Mouse (Mus musculus) right cerebral cortex, postnatal 14 days (tissue): Measurements from ENCODE around the gene 1810010D01Rik.

Experiments
- DNase-seq: peaks from one replicate; pipeline ENCODE4 v3.0.0; 2022

Gene 1810010D01Rik

DNA sequence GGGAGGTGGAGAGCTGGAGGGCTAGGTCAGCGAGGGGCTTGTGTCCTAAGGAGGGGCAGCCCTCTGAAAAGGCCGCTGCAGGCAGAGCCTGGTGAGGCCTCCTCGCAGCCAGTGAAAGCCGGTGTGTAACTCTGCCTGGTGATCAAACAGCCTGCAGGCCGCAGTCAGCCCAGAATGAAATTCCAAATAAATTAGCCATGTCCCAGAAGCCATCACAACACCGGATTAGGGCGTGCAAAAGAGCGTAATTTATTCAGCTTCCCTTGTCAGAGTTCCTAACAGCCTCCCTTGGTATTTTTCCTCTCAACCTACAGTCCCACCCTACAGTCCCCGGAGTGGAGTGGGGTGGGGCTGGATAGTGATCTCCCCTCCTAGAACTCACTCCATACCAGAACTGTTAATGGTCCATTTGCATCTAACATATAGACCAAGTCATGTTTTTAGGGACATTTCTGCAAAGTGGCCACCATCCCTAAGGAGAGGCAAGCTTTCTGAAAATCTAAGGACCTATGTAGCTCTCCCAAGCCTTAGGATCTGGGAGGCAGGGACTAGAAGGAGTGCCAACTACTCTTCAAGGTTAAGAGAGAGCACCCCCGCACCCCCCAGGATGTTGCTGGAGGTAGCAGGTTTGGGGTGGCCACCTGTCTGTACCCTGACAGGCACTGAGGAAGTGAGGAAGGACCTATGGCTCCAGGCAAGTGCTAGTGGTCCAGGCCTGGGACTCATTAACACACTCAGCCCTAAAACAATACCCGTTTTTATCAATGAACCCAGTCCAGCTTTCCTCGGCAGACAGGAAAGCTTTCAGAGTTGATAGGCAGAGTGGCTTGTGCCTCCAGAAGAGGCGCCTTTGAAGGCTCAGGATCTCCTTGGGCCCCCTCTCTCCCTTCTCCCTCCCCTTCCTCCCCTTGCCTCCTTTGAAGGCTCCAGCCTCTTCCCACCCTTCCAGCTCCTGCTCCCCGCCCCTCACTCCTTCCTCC is 4.1 kb upstream of the 1810010D01Rik start:
- no peak for DNase-seq

DNA sequence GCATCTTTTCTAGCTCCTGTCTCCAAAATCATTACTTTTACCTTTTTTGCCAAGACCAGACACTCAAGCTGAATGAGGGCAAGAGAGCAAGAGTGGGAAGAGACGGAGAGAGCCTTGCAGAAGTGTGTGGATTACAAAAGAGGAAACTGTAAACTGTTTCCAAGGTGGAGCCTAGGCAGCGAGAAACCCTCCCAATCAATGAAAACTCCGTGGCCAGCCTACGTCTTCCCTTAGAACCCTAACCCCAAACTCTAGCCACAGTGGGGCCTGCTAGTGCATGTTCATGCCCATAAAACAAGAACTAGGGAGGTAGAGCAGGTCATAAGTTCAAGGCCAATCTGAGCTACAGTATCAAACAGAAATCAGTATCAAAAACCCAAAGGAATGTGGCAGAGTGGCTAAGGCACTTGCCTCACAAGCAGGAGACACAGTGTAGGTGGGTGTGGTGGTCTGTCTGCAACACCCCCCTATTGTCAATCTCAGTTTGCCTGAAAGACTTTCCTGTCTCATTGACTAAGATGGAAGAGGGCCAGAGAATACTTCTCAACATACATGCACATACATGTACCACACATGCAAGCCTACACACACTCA is 2.7 kb upstream of the 1810010D01Rik start:
- DNase-seq, result no peak

- no peak for DNase-seq
Measured at GRCm38 (mm10) chr7:145206801-145207200, 1.1 kb downstream of the 1810010D01Rik start.

GRCm38 (mm10) chr7:145206056-145206610 is 1.8 kb downstream of the 1810010D01Rik start:
- peak; percentile 60 for DNase-seq

- no peak for DNase-seq
Measured at GRCm38 (mm10) chr7:145205363-145205902, 2.5 kb downstream of the 1810010D01Rik start.

GRCm38 (mm10) chr7:145199711-145200110 is 8.2 kb downstream of the 1810010D01Rik start:
- no peak for DNase-seq

DNA sequence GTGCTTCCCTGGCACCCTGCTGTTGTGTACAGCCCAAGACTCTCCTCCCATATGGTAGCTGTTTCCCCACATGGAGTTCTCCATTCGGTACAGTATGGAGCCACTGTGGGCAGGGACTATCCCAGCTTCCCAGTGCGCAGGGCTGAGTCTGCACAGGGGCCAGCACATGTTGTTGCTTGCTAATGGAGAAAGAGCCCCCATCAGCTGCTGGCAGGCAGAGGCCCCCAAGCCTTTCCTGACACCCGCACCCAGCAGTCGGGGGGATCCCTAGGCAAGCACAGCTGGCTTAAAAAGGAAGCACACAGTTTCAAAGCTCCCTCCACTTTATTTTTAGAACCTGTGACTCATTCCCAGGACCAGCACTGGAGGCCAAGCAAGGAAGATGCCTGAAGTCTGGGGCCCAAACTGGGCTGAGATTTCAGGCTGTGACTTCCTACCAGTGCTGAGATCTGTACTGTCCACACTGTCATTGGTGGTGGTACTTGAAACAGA is 9.7 kb downstream of the 1810010D01Rik start:
- DNase-seq, result no peak

DNA sequence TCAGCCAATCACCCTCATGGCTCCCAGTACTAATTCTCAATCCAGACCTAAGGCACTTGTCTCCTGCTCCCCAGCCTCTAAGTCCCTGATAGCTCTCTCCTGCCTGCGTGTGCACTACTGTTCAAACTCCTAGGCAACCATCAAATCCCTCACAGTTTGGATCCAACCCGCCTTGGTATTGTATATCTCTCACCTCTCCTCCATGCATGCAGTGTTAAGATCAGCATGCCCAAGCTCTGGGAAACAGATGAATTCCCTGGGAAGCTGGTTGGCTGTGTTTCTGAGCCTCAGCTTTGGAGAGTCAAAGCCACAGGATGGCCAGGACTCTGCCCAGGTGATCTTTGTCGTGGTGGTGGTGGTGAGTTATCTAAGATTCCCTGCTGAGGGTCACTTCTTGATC is 10.2 kb downstream of the 1810010D01Rik start:
- DNase-seq, result no peak

DNA sequence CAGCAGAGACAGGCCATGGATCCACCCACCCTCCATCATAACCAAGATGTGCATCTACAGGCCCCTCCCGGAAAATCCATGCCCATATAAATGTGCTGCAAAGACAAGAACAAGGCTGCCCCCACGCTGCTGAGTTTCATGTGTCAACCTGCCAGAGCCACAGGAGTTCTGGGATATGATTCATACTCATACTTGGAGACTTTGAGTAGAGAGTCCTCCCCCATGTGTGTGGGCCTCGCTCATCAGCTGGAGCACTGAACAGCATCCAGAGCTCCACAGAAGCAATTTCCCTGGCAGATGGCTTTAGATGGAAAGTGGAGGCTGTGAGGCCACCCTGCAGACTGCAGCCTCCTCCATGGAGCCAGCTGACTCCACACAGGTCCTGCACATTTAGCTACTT is 10.9 kb downstream of the 1810010D01Rik start:
- peak; percentile 56 for DNase-seq

DNA sequence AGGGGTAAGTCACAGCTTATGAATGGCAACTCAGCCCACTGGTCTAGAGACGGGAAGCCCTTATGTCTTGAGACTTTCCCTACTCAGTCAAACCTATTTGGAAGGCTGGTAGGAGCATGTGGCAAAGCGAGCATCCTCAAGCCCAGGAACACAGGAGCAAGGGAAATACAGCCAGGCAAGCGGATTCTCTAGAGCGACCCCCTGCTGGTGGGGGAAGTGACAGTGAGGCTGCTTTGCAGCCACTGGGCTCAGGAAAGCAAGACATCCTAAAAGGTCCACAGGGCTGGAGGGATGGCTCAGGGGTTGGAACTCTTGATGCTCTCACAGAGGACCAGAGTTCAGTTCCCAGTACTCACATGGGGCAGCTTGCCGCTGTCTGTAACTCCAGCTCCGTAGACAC is 11.6 kb downstream of the 1810010D01Rik start:
- DNase-seq, result no peak

- no peak for DNase-seq
Measured at GRCm38 (mm10) chr7:145195186-145195927, 12.6 kb downstream of the 1810010D01Rik start.

DNA sequence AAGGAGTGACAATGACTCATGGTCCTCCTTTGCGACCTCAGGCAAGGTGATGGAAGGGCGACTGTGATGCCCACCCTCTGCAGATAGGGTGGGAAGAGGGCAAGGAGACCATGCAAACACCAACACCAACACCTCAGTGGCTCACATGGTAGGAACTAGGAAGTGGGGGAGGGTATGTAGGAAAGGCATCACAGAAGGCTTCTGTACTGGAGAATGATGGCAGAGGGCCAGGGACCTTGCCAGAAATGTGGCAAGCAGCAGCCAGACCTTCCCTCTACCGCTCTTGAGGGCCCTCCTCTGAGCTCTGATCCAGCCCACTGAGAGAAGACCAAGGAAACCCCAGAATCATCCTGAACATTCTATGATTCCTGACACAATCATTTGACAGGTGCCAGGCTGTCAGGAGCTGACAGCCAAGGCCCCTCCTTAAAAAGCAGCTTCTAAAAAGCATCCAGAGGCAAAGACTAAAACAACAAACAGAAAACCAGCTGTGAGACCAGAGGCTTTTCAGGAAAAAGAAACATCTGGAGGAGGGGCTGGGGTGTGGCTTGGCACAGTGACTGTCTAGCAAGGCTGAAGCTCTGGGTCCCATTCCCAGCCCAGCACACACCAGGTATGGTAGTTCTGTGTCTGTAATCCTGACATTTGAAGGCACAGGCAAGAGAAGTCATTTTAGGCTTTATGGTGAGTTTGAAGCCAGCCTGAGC is 13.3 kb downstream of the 1810010D01Rik start:
- DNase-seq, result peak; percentile 73

- no peak for DNase-seq
Measured at GRCm38 (mm10) chr7:145192836-145193235, 15.1 kb downstream of the 1810010D01Rik start.

- no peak for DNase-seq
Measured at GRCm38 (mm10) chr7:145190520-145190919, 17.4 kb downstream of the 1810010D01Rik start.

DNA sequence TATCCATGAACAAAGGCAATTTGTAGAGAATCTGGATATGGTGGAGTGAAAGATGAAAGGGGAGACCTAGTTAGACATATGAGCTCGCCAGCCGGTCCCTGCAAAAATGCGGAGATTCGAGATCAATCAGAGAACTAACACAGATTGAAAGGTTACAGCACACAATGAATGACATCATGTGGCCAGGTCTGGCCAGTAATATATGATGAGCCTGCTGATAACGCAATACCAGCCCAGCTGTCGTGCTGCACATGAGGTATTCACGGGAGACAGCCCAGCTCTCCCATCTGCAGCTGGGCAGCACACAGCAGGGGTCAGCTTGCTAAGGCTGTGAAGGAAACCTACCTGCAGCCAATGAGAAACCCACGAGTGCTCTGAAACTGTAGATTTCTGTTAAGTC is 18.6 kb downstream of the 1810010D01Rik start:
- no peak for DNase-seq

DNA sequence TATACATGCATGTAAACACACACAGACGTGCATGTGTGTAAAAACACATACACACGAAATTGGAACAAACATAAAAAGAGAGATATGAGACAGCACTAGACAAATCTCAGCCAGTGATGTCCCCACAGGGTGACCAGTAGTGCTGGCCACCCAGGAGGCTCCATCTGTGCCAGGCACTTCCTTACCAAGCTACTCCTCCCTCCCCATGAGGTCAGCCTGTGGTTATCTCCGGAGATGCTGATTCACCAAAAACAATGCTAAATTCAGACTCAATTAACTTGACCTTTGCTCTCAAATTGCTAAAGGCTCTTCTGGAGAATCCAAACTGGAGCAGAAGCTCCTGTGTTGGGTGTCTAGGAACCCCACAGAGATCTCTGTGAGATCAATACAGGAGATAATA is 20.1 kb downstream of the 1810010D01Rik start:
- no peak for DNase-seq

- DNase-seq, result no peak
Measured at GRCm38 (mm10) chr7:145182388-145182787, 25.5 kb downstream of the 1810010D01Rik start.

DNA sequence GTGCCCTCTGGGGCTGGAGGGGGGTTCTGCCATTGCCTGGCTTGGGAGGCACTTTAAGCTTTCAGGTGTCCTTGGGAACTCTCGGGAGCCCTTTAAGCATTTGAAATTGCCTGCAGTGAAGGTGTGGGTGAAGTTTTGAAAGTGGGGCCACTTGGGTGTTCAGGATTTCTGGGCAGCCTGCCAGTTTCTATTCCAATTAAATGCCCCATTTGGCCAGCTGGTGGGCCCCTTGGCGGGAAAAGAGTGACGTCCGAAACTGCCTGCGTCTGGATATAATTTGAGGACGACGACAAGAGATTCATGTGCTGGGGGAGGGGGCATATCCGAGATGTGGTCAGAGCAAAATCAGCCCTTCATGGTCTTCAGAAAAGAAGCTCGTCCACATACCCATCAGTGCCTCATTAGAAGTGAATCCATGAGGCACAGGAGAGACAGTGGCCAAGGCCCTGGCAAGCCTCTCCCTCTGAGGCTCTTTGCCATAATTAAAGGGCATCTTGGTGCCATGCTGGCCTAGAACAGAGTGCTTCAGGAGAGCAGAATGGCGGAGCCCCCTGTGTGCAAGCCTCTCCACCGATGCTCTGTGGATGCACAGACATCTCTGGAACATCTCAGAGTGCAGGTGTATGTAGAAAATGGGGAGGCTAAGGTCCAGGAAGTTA is 26.4 kb downstream of the 1810010D01Rik start:
- peak; percentile 32 for DNase-seq

- no peak for DNase-seq
Measured at GRCm38 (mm10) chr7:145179691-145180091, 28.2 kb downstream of the 1810010D01Rik start.

- DNase-seq, result no peak
Measured at GRCm38 (mm10) chr7:145176750-145177589, 30.9 kb downstream of the 1810010D01Rik start.
